Mouse (Mus musculus): ENCODE data around the gene Olfr612.
"Not testable (repeated sequence)": the region's sequence is repeated elsewhere in the genome, so short reads cannot be mapped to it uniquely, and the experiment has no call there.

Olfr612 gene

GRCm38 (mm10) chr7:103542617-103543016 lies at the start of gene Olfr612:
Gene Olfr612 (minus strand): TSS chr7:103542717.
- in situ Hi-C loops (cut with MboI, MseI): not testable (repeated sequence)

GRCm38 (mm10) chr7:103589803-103590202 lies 47.3 kb upstream of the Olfr612 start, which contains the start of gene Olfr618:
Gene Olfr618 (plus strand): TSS chr7:103590103.
- in situ Hi-C loops (cut with MboI, MseI): no loop called here

GRCm38 (mm10) chr7:103572761-103573160 lies 30.2 kb upstream of the Olfr612 start, which contains the start of gene Olfr617:
Gene Olfr617 (plus strand): TSS chr7:103573061.
- in situ Hi-C loops (cut with MboI, MseI): no loop called here

- in situ Hi-C loops (cut with MboI, MseI): no loop called here
Observed at GRCm38 (mm10) chr7:103569043-103569442, 26.5 kb upstream of the Olfr612 start, which contains the start of gene Olfr616. Gene Olfr616 (minus strand): TSS chr7:103569143.

- in situ Hi-C loops (cut with MboI, MseI): no loop called here
Observed at GRCm38 (mm10) chr7:103555779-103556178, 13.3 kb upstream of the Olfr612 start, which contains the start of gene Olfr615. Gene Olfr615 (plus strand): TSS chr7:103556079.

- in situ Hi-C loops (cut with MboI, MseI): no loop called here
Observed at GRCm38 (mm10) chr7:103547774-103548173, 5.3 kb upstream of the Olfr612 start, which contains the start of gene Olfr613. Gene Olfr613 (plus strand): TSS chr7:103548074.

- in situ Hi-C loops (cut with MboI, MseI): not testable (repeated sequence)
Observed at GRCm38 (mm10) chr7:103520746-103521145, 21.8 kb downstream of the Olfr612 start, which contains the start of gene Olfr611. Gene Olfr611 (minus strand): TSS chr7:103520846.

GRCm38 (mm10) chr7:103512022-103512421 lies 30.5 kb downstream of the Olfr612 start, which contains the start of gene Olfr610:
Gene Olfr610 (minus strand): TSS chr7:103512122.
- in situ Hi-C loops (cut with MboI, MseI): no loop called here

- in situ Hi-C loops (cut with MboI, MseI): no loop called here
Observed at GRCm38 (mm10) chr7:103497962-103498361, 44.6 kb downstream of the Olfr612 start, which contains the start of gene Olfr609. Gene Olfr609 (minus strand): TSS chr7:103498062.
